Mouse (Mus musculus): Measurements from ENCODE around the gene Iqschfp. TPM values are rescaled to one million over a fixed set of nuclear protein-coding genes. Genes with fewer than 3 reads are reported as not detected.

Iqschfp gene
- polyA plus RNA-seq, 1 experiment from 2014 or later = 5.3 TPM

DNA sequence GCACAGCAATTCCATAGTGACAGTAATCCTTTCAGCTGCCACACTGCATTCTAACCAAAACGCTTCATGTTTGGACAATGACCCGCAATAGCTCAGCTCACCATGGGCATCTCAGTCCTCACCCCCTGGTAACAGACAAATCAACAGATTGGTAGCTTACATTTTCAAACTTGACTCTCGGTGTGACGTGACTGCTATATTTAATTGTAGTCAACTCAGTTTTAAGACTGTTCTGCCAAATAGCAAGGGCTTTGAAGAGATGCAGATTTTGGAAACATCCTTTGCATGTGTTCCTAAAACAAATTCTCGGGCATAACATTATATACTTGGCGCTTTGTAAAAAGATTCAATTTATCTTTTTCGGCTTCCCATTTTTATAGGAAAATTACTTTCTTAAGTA is 404.7 kb downstream of the Iqschfp start:
- ATAC-seq = no peak
- Histone ChIP-seq H3K27me3 (replicated peaks; ENCODE audit: control insufficient read depth, insufficient read depth, low read length) (no peaks in the 10 kb centered on the region), H3K4me3 (replicated peaks; ENCODE audit: low read length) (no peak overlapping the region), H3K4me1 (replicated peaks; ENCODE audit: control insufficient read depth, insufficient read depth, low read length) (no peaks in the 10 kb centered on the region), H3K27ac (ENCODE audit: low read length) (no peak overlapping the region), H3K9me3 (ENCODE audit: control insufficient read depth, low read length) (no peaks in the 10 kb centered on the region), H3K4me2 (ENCODE audit: low read length) (no peak overlapping the region), H3K9ac (replicated peaks; ENCODE audit: low read depth, low read length) (no peak overlapping the region), H3K36me3 (ENCODE audit: control insufficient read depth, insufficient read depth) (no peaks in the 10 kb centered on the region)
- 65% methylated on average over 7 of the region's 7 CpGs for WGBS

DNA sequence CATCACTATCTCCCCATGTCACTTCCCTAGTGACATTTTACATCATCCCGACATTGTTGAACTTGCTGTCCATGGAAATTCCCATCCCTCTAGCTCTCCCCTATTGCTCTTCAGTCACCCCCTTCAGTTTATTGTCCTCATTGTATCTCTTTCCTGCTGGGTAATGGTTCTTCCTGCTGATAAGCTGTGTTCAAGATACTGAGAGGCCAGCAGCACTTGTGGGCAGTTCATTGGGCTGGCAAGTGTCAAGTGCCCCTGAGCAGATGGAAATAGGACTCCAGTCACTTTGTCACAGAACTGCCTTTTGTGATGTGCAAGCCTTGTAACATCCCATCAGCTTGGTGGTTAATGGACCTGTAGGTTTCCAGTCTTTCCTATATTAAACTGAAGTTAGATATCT is 413.6 kb downstream of the Iqschfp start:
- no peaks in the 10 kb centered on the region for H3K9me3 ChIP-seq (ENCODE audit: control insufficient read depth, low read length)
- H3K27ac ChIP-seq (ENCODE audit: low read length) = no peak overlapping the region
- H3K4me1 ChIP-seq (replicated peaks; ENCODE audit: control insufficient read depth, insufficient read depth, low read length) = no peaks in the 10 kb centered on the region
- 69% methylated on average over 1 of the region's 1 CpGs for WGBS
- H3K4me3 ChIP-seq (replicated peaks; ENCODE audit: low read length) = no peak overlapping the region
- no peak overlapping the region for H3K4me2 ChIP-seq (ENCODE audit: low read length)
- H3K27me3 ChIP-seq (replicated peaks; ENCODE audit: control insufficient read depth, insufficient read depth, low read length) = no peaks in the 10 kb centered on the region
- no peak for ATAC-seq
- no peaks in the 10 kb centered on the region for H3K36me3 ChIP-seq (ENCODE audit: control insufficient read depth, insufficient read depth)
- no peak overlapping the region for H3K9ac ChIP-seq (replicated peaks; ENCODE audit: low read depth, low read length)

GRCm38 (mm10) chr3:68306726-68307125 is 414.7 kb downstream of the Iqschfp start:
- H3K4me2 ChIP-seq (ENCODE audit: low read length) = no peak overlapping the region
- ATAC-seq = no peak
- WGBS = 23% methylated on average over 4 of the region's 4 CpGs
- no peak overlapping the region for H3K9ac ChIP-seq (replicated peaks; ENCODE audit: low read depth, low read length)
- no peaks in the 10 kb centered on the region for H3K27me3 ChIP-seq (replicated peaks; ENCODE audit: control insufficient read depth, insufficient read depth, low read length)
- H3K36me3 ChIP-seq (ENCODE audit: control insufficient read depth, insufficient read depth) = no peaks in the 10 kb centered on the region
- H3K9me3 ChIP-seq (ENCODE audit: control insufficient read depth, low read length) = no peaks in the 10 kb centered on the region
- no peaks in the 10 kb centered on the region; the same call in 1 of the 2 replicates for H3K4me1 ChIP-seq (replicated peaks; ENCODE audit: control insufficient read depth, insufficient read depth, low read length)
- no peak overlapping the region for H3K4me3 ChIP-seq (replicated peaks; ENCODE audit: low read length)
- H3K27ac ChIP-seq (ENCODE audit: low read length) = no peak overlapping the region

DNA sequence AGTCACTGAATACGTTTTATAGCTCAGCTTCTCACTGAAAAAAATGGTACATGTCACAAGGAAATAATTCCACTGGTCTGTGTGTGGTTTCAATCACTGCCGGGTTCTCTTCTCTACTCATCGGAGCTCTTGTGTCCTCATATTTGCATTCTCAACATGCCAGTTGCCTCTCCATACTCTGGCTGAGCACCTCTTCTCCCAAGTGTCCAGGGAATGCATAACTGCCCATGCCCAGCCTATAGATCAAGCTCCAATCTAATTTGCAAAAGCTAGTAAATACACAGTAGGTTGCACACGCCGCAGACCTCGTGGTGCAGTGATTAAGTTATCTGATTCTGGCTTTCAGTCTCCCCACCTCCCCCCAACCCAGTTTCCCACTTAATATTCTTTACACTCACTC is 433.5 kb downstream of the Iqschfp start:
- no peaks in the 10 kb centered on the region for H3K27me3 ChIP-seq (replicated peaks; ENCODE audit: control insufficient read depth, insufficient read depth, low read length)
- H3K27ac ChIP-seq (ENCODE audit: low read length) = no peak overlapping the region
- no peaks in the 10 kb centered on the region for H3K4me1 ChIP-seq (replicated peaks; ENCODE audit: control insufficient read depth, insufficient read depth, low read length)
- no peaks in the 10 kb centered on the region for H3K9me3 ChIP-seq (ENCODE audit: control insufficient read depth, low read length)
- no peak overlapping the region for H3K4me2 ChIP-seq (ENCODE audit: low read length)
- H3K9ac ChIP-seq (replicated peaks; ENCODE audit: low read depth, low read length) = no peak overlapping the region
- H3K36me3 ChIP-seq (ENCODE audit: control insufficient read depth, insufficient read depth) = no peaks in the 10 kb centered on the region
- no peak overlapping the region for H3K4me3 ChIP-seq (replicated peaks; ENCODE audit: low read length)
- ATAC-seq = no peak
- 71% methylated on average over 6 of the region's 6 CpGs for WGBS

GRCm38 (mm10) chr3:68332515-68332914 is 440.5 kb downstream of the Iqschfp start:
- no peak overlapping the region for H3K9ac ChIP-seq (replicated peaks; ENCODE audit: low read depth, low read length)
- H3K36me3 ChIP-seq (ENCODE audit: control insufficient read depth, insufficient read depth) = no peaks in the 10 kb centered on the region
- no peak for ATAC-seq
- H3K27me3 ChIP-seq (replicated peaks; ENCODE audit: control insufficient read depth, insufficient read depth, low read length) = no peaks in the 10 kb centered on the region
- WGBS = 26% methylated on average over 2 of the region's 2 CpGs
- H3K4me2 ChIP-seq (ENCODE audit: low read length) = no peak overlapping the region
- H3K4me1 ChIP-seq (replicated peaks; ENCODE audit: control insufficient read depth, insufficient read depth, low read length) = no peaks in the 10 kb centered on the region
- H3K9me3 ChIP-seq (ENCODE audit: control insufficient read depth, low read length) = no peaks in the 10 kb centered on the region
- H3K4me3 ChIP-seq (replicated peaks; ENCODE audit: low read length) = no peak overlapping the region
- no peak overlapping the region for H3K27ac ChIP-seq (ENCODE audit: low read length)

DNA sequence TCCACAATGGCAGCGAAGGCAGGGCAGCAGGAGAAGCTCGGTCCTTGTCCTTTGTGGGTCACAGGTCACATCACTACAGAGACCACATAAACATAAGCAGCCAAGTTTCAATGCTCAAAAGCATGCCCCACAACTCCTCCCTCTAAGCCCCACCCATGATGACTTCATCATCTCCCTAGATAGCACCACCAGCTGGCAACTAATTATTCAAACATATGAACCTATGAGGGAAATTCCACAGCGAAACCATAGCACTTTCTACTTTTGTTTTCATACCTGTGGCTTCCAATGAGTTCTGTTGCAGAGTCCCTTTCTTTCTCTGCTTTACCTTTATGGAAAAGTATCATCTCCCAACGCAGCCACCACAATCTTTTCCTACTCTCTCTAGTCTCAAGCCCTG is 443.5 kb downstream of the Iqschfp start:
- Histone ChIP-seq H3K9ac (replicated peaks; ENCODE audit: low read depth, low read length) (no peak overlapping the region), H3K27me3 (replicated peaks; ENCODE audit: control insufficient read depth, insufficient read depth, low read length) (no peaks in the 10 kb centered on the region), H3K9me3 (ENCODE audit: control insufficient read depth, low read length) (no peaks in the 10 kb centered on the region), H3K36me3 (ENCODE audit: control insufficient read depth, insufficient read depth) (no peaks in the 10 kb centered on the region), H3K4me3 (replicated peaks; ENCODE audit: low read length) (no peak overlapping the region), H3K27ac (ENCODE audit: low read length) (no peak overlapping the region), H3K4me2 (ENCODE audit: low read length) (no peak overlapping the region), H3K4me1 (replicated peaks; ENCODE audit: control insufficient read depth, insufficient read depth, low read length) (no peaks in the 10 kb centered on the region)
- no peak for ATAC-seq
- 99% methylated on average over 4 of the region's 4 CpGs for WGBS

- H3K27ac ChIP-seq (ENCODE audit: low read length) = no peak overlapping the region
- peaks cover 3% of the 10 kb centered on the region for H3K4me1 ChIP-seq (replicated peaks; ENCODE audit: control insufficient read depth, insufficient read depth, low read length)
- no peak overlapping the region for H3K9ac ChIP-seq (replicated peaks; ENCODE audit: low read depth, low read length)
- H3K27me3 ChIP-seq (replicated peaks; ENCODE audit: control insufficient read depth, insufficient read depth, low read length) = no peaks in the 10 kb centered on the region
- WGBS = 89% methylated on average over 6 of the region's 6 CpGs
- no peaks in the 10 kb centered on the region for H3K36me3 ChIP-seq (ENCODE audit: control insufficient read depth, insufficient read depth)
- peaks cover 3% of the 10 kb centered on the region; the same call in 1 of the 2 replicates for H3K9me3 ChIP-seq (ENCODE audit: control insufficient read depth, low read length)
- no peak for ATAC-seq
- no peak overlapping the region for H3K4me3 ChIP-seq (replicated peaks; ENCODE audit: low read length)
- H3K4me2 ChIP-seq (ENCODE audit: low read length) = no peak overlapping the region
These were observed 458.6 kb downstream of the Iqschfp start for GRCm38 (mm10) chr3:68350624-68351023.

DNA sequence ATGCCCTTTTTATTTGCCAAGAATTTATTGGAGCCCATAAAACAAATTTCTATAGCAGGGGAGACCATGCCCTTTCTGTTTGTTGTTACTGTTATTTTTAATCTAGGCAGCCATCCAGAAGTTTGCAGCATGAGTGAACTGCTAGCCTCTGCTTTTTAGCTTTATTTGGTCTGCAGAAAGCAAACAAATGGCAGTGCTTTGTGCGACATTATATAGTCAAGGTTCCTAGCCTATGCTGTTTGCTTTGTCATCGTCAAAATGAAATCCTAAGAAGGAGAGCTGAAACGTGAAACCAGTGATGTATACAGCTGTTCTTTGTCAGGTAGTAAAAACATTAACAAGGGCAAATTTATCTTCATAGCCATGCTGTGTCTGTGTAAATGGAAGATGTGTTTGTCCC is 459.4 kb downstream of the Iqschfp start:
- Histone ChIP-seq H3K4me2 (ENCODE audit: low read length) (no peak overlapping the region), H3K4me3 (replicated peaks; ENCODE audit: low read length) (no peak overlapping the region), H3K9ac (replicated peaks; ENCODE audit: low read depth, low read length) (no peak overlapping the region), H3K4me1 (replicated peaks; ENCODE audit: control insufficient read depth, insufficient read depth, low read length) (peaks cover 3% of the 10 kb centered on the region), H3K27ac (ENCODE audit: low read length) (no peak overlapping the region), H3K9me3 (ENCODE audit: control insufficient read depth, low read length) (peaks cover 3% of the 10 kb centered on the region; the same call in 1 of the 2 replicates), H3K36me3 (ENCODE audit: control insufficient read depth, insufficient read depth) (no peaks in the 10 kb centered on the region), H3K27me3 (replicated peaks; ENCODE audit: control insufficient read depth, insufficient read depth, low read length) (no peaks in the 10 kb centered on the region)
- ATAC-seq = no peak
- 44% methylated on average over 3 of the region's 3 CpGs for WGBS

DNA sequence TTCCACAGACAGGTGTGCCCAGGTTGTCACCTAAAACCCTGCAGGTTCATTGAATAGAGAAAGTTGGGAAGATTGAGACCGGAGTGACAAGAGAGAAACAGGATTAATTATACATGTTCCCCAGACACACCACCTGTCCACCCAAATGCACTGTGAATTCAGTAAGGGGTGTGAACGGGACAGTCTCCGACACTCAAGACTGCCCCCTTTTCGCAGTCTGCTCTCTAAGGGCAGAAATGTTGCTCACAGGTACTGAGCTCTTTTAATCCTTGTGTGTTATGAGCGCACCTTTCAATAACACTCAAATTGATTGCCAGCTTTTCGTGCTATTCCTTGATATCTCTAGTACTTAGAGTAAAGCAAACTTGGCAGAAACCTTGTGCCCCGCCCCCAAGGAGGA is 460.9 kb downstream of the Iqschfp start:
- 74% methylated on average over 7 of the region's 7 CpGs for WGBS
- no peaks in the 10 kb centered on the region for H3K36me3 ChIP-seq (ENCODE audit: control insufficient read depth, insufficient read depth)
- peaks cover 3% of the 10 kb centered on the region; the same call in 1 of the 2 replicates for H3K9me3 ChIP-seq (ENCODE audit: control insufficient read depth, low read length)
- no peak overlapping the region for H3K4me2 ChIP-seq (ENCODE audit: low read length)
- H3K4me3 ChIP-seq (replicated peaks; ENCODE audit: low read length) = no peak overlapping the region
- H3K4me1 ChIP-seq (replicated peaks; ENCODE audit: control insufficient read depth, insufficient read depth, low read length) = peaks cover 3% of the 10 kb centered on the region
- peak; percentile 79 for ATAC-seq
- H3K27ac ChIP-seq (ENCODE audit: low read length) = 0 out of 2 replicates have a peak overlapping the region, but pooled peaks have one; percentile 18
- no peak overlapping the region for H3K9ac ChIP-seq (replicated peaks; ENCODE audit: low read depth, low read length)
- no peaks in the 10 kb centered on the region for H3K27me3 ChIP-seq (replicated peaks; ENCODE audit: control insufficient read depth, insufficient read depth, low read length)

DNA sequence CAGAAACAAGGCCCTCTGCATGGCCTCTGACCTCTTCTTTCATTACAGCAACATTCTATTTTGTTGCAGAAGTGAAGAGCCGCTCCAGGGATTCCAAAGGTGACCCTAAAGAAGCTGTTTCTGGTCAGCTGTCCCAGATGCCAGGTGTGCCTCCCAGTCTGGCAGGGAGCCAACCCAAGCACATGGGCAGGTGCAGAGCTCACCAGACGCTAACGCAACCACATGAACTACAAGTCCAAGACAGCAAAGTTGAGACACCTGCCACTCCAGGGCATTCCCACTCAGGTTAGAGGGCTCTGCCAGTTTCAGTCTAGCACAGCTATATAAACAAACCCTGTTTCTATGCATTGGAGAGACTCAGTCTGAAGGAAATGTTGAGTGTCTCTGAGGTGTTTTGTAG is 461.5 kb downstream of the Iqschfp start:
- peaks cover 3% of the 10 kb centered on the region; the same call in 1 of the 2 replicates for H3K9me3 ChIP-seq (ENCODE audit: control insufficient read depth, low read length)
- no peak overlapping the region for H3K9ac ChIP-seq (replicated peaks; ENCODE audit: low read depth, low read length)
- peaks cover 3% of the 10 kb centered on the region for H3K4me1 ChIP-seq (replicated peaks; ENCODE audit: control insufficient read depth, insufficient read depth, low read length)
- 0 out of 2 replicates have a peak overlapping the region, but pooled peaks have one; percentile 18 for H3K27ac ChIP-seq (ENCODE audit: low read length)
- no peak overlapping the region for H3K4me3 ChIP-seq (replicated peaks; ENCODE audit: low read length)
- no peaks in the 10 kb centered on the region for H3K27me3 ChIP-seq (replicated peaks; ENCODE audit: control insufficient read depth, insufficient read depth, low read length)
- ATAC-seq = no peak
- WGBS = 43% methylated on average over 3 of the region's 3 CpGs
- H3K4me2 ChIP-seq (ENCODE audit: low read length) = no peak overlapping the region
- H3K36me3 ChIP-seq (ENCODE audit: control insufficient read depth, insufficient read depth) = no peaks in the 10 kb centered on the region
